Mouse (Mus musculus) ES-E14 (cell line): ENCODE measurements around the gene Mrps18b. TPM values are rescaled to one million over a fixed set of nuclear protein-coding genes. Genes with fewer than 3 reads are reported as not detected.

Source experiments
- DNase-seq: peaks from one replicate; pipeline ENCODE4 v3.0.0-alpha.2; 2013; ENCODE audit warnings: low read depth, low spot score
- H3K27ac ChIP-seq: 2 replicates; pipeline ENCODE4 v1.5.1; 2012; ENCODE audit warnings: low read depth, mild to moderate bottlenecking, low read length, moderate library complexity, mixed read lengths; ENCODE audit not compliant: poor library complexity, insufficient read depth, severe bottlenecking
- H3K36me3 ChIP-seq: 2 replicates; pipeline ENCODE4 v1.6.1; 2012; ENCODE audit warnings: mild to moderate bottlenecking, low read length, moderate library complexity, mixed read lengths; ENCODE audit not compliant: control insufficient read depth, poor library complexity, insufficient read depth, severe bottlenecking
- H3K4me1 ChIP-seq, 2 experiments: fragments of 150-350 bp in 1 of 2; sonication (generic) in 1 of 2; 2 replicates each; pipeline ENCODE4 v1.6.1; 2012; ENCODE audit warnings: low read length in 2 of 2, mild to moderate bottlenecking in 1 of 2, mixed read lengths in 1 of 2; ENCODE audit not compliant: control insufficient read depth in 2 of 2, insufficient read depth in 2 of 2, poor library complexity in 1 of 2
- H3K4me3 ChIP-seq, 2 experiments: fragments of 150-350 bp in 1 of 2; sonication (generic) in 1 of 2; 2 replicates each; pipeline ENCODE4 v1.5.1; 2012; ENCODE audit warnings: low read length in 2 of 2, low read depth in 1 of 2, mild to moderate bottlenecking in 1 of 2, mixed read lengths in 1 of 2; ENCODE audit not compliant: insufficient read depth in 1 of 2, poor library complexity in 1 of 2, severe bottlenecking in 1 of 2
- H3K9ac ChIP-seq: 2 replicates; pipeline ENCODE4 v1.6.1; 2012; ENCODE audit warnings: low read depth, mild to moderate bottlenecking, low read length, mixed read lengths; ENCODE audit not compliant: poor library complexity, insufficient read depth, severe bottlenecking
- H3K9me3 ChIP-seq: fragments of 150-350 bp; sonication (generic); 2 replicates; pipeline ENCODE4 v1.6.1; 2012; ENCODE audit warnings: low read depth, mild to moderate bottlenecking, low read length; ENCODE audit not compliant: control insufficient read depth, insufficient read depth
- CHD2 ChIP-seq: IDR thresholded peaks from 2 replicates; pipeline ENCODE4 v1.6.1; 2014; ENCODE audit warnings: mild to moderate bottlenecking, low read depth, low read length, inconsistent platforms
- HCFC1 ChIP-seq: IDR thresholded peaks from 2 replicates; pipeline ENCODE4 v1.6.1; 2012; ENCODE audit warnings: low read length, inconsistent platforms, borderline replicate concordance; ENCODE audit not compliant: insufficient read depth
- MAFK ChIP-seq: IDR thresholded peaks from 2 replicates; pipeline ENCODE4 v1.6.1; 2014; ENCODE audit warnings: mild to moderate bottlenecking, low read depth, low read length, inconsistent platforms; ENCODE audit not compliant: insufficient read depth
- ZC3H11A ChIP-seq: IDR thresholded peaks from 2 replicates; pipeline ENCODE4 v1.6.1; 2012; ENCODE audit warnings: low read depth, mild to moderate bottlenecking, inconsistent platforms, low read length, borderline replicate concordance
- ZNF384 ChIP-seq: IDR thresholded peaks from 2 replicates; pipeline ENCODE4 v1.6.1; 2012; ENCODE audit warnings: low read depth, low read length, inconsistent platforms
- in situ Hi-C, 2 experiments: fragments of 600-800 bp; cut with MboI; formaldehyde crosslinking; loops; one replicate each; pipeline ENCODE4 v1.15.1; 2025; ENCODE audit warnings: low sequenced_read_pairs in 2 of 2, inconsistent platforms in 1 of 2; ENCODE audit not compliant: unreplicated experiment in 2 of 2
- total RNA-seq: library from RNA; depleted of rRNA; stranded (reverse); fragments of 300-350 nt; gene quantifications from 2 replicates; pipeline ENCODE4 v1.2.3, GENCODE M21; 2012

Gene Mrps18b
- total RNA-seq, 1 experiment = 189 TPM

- DNase-seq = no peak
- peaks cover 10% of the 10 kb centered on the region for H3K36me3 ChIP-seq
- H3K9me3 ChIP-seq = no peaks in the 10 kb centered on the region
- peak overlapping the region; percentile 79 to 90 for H3K4me3 ChIP-seq
- in situ Hi-C loops = no loop called here
- H3K4me1 ChIP-seq = peaks cover 0 to 4% of the 10 kb centered on the region in 2 experiments; a peak in 2 of 4 replicates
- no peak for TF ChIP-seq HCFC1
- TF ChIP-seq ZNF384 = no peak
- no peak for TF ChIP-seq CHD2
- no peak for TF ChIP-seq ZC3H11A
- no peak for TF ChIP-seq MAFK
- H3K9ac ChIP-seq = peak overlapping the region; percentile 63; the same call in 1 of the 2 replicates
- peak overlapping the region; percentile 71; the same call in 1 of the 2 replicates for H3K27ac ChIP-seq
Measured at GRCm38 (mm10) chr17:35897644-35898573, 18.3 kb downstream of the Mrps18b start.

GRCm38 (mm10) chr17:35896781-35897643, 19.2 kb downstream of the Mrps18b start, which contains the start of gene 2310061I04Rik:
Gene 2310061I04Rik (minus strand): TSS chr17:35897431.
- Histone ChIP-seq H3K4me3 (peak within 1 kb of the TSS; percentile 79 to 90), H3K36me3 (peaks cover 14% of the 10 kb centered on the region), H3K9me3 (no peaks in the 10 kb centered on the region), H3K4me1 (peaks cover 0 to 8% of the 10 kb centered on the region in 2 experiments; a peak in 2 of 4 replicates), H3K27ac (peak within 1 kb of the TSS; percentile 84), H3K9ac (peak within 1 kb of the TSS; percentile 94)
- TF ChIP-seq HCFC1 (peak; percentile 61; the same call in 1 of the 2 replicates), CHD2 (no peak)
- in situ Hi-C loops = no loop called here
- peak; percentile 77 for DNase-seq

- peak; percentile 64 for DNase-seq
- Histone ChIP-seq H3K4me3 (peak overlapping the region; percentile 79 to 89), H3K9me3 (no peaks in the 10 kb centered on the region), H3K9ac (peak overlapping the region; percentile 88), H3K4me1 (peaks cover 2 to 8% of the 10 kb centered on the region in 2 experiments; a peak in 2 of 4 replicates), H3K27ac (peak overlapping the region; percentile 86), H3K36me3 (peaks cover 67% of the 10 kb centered on the region)
- in situ Hi-C loops = no loop called here
- TF ChIP-seq HCFC1 (no peak; the same call in 1 of the 2 replicates), ZNF384 (0 out of 2 replicates have a peak, but pooled peaks have one; percentile 23), CHD2 (no peak), MAFK (no peak), ZC3H11A (no peak)
Measured at GRCm38 (mm10) chr17:35887725-35888124, 28.5 kb downstream of the Mrps18b start.

- Histone ChIP-seq H3K36me3 (peaks cover 52% of the 10 kb centered on the region), H3K4me1 (peaks cover 2 to 8% of the 10 kb centered on the region in 2 experiments; a peak in 2 of 4 replicates), H3K9me3 (no peaks in the 10 kb centered on the region), H3K4me3 (no peak overlapping the region), H3K27ac (no peak overlapping the region), H3K9ac (no peak overlapping the region)
- in situ Hi-C loops = no loop called here
- TF ChIP-seq ZC3H11A = no peak
- TF ChIP-seq HCFC1 = no peak
- no peak for TF ChIP-seq MAFK
- no peak for TF ChIP-seq CHD2
- no peak for TF ChIP-seq ZNF384
- no peak for DNase-seq
Measured at GRCm38 (mm10) chr17:35883777-35884176, 32.4 kb downstream of the Mrps18b start.
